Mouse (Mus musculus) neural tube, embryonic 14.5 days (tissue): Measurements from ENCODE around the gene Kalrn. TPM values are rescaled to one million over a fixed set of nuclear protein-coding genes. Genes with fewer than 3 reads are reported as not detected.

Experiments
- ATAC-seq: fragments of 200-750 bp; cut with Nextera tagmentation; 2 replicates; pipeline ENCODE4 v1.8.0; 2017; ENCODE audit warnings: low read depth, mild to moderate bottlenecking, moderate TSS enrichment, moderate library complexity
- H3K27ac ChIP-seq: fragments of 300-500 bp; sonication (generic); 2 replicates; pipeline ENCODE4 v1.5.1; 2014; ENCODE audit warnings: low read depth, mild to moderate bottlenecking, control low read depth, low read length, moderate library complexity, mixed read lengths
- H3K27me3 ChIP-seq: fragments of 300-500 bp; sonication (generic); 2 replicates; pipeline ENCODE4 v1.6.1; 2014; ENCODE audit warnings: low read length; ENCODE audit not compliant: control insufficient read depth, insufficient read depth
- H3K36me3 ChIP-seq: fragments of 300-500 bp; sonication (generic); 2 replicates; pipeline ENCODE4 v1.6.1; 2014; ENCODE audit warnings: low read length, mixed read lengths; ENCODE audit not compliant: control insufficient read depth, insufficient read depth
- H3K4me1 ChIP-seq: fragments of 300-500 bp; sonication (generic); 2 replicates; pipeline ENCODE4 v1.6.1; 2014; ENCODE audit warnings: low read length; ENCODE audit not compliant: control insufficient read depth, insufficient read depth
- H3K4me2 ChIP-seq: fragments of 300-500 bp; sonication (generic); 2 replicates; pipeline ENCODE4 v1.6.1; 2014; ENCODE audit warnings: mild to moderate bottlenecking, low read depth, low read length, control low read depth
- H3K4me3 ChIP-seq: fragments of 300-500 bp; sonication (generic); 2 replicates; pipeline ENCODE4 v1.5.1; 2014; ENCODE audit warnings: low read depth, low read length, control low read depth, mixed read lengths
- H3K9ac ChIP-seq: fragments of 300-500 bp; sonication (generic); replicated peaks from 2 replicates; pipeline ENCODE4 v1.6.1; 2014; ENCODE audit warnings: low read depth, mild to moderate bottlenecking, control low read depth, low read length, mixed read lengths
- H3K9me3 ChIP-seq: fragments of 300-500 bp; sonication (generic); 2 replicates; pipeline ENCODE4 v1.6.1; 2016; ENCODE audit warnings: low read length; ENCODE audit not compliant: control insufficient read depth
- WGBS: fragments of 180-500 bp; shearing (Covaris S2); extraction: QIAGEN DNeasy Blood & Tissue Kit; methylation state at CpG from one replicate; pipeline ENCODE4 v1.1.7; 2014; 5-methylcytosine and 5-hydroxymethylcytosine counted together
- polyA plus RNA-seq: library from polyadenylated mRNA; unstranded; fragments of >200 nt; fragmentation: Nextera tagmentation; extraction: Ambion mirVana; gene quantifications from 2 replicates; pipeline ENCODE4 v1.2.1, GENCODE M21; 2014

Kalrn gene
- polyA plus RNA-seq, 1 experiment from 2014 or later: 34.2 TPM

DNA sequence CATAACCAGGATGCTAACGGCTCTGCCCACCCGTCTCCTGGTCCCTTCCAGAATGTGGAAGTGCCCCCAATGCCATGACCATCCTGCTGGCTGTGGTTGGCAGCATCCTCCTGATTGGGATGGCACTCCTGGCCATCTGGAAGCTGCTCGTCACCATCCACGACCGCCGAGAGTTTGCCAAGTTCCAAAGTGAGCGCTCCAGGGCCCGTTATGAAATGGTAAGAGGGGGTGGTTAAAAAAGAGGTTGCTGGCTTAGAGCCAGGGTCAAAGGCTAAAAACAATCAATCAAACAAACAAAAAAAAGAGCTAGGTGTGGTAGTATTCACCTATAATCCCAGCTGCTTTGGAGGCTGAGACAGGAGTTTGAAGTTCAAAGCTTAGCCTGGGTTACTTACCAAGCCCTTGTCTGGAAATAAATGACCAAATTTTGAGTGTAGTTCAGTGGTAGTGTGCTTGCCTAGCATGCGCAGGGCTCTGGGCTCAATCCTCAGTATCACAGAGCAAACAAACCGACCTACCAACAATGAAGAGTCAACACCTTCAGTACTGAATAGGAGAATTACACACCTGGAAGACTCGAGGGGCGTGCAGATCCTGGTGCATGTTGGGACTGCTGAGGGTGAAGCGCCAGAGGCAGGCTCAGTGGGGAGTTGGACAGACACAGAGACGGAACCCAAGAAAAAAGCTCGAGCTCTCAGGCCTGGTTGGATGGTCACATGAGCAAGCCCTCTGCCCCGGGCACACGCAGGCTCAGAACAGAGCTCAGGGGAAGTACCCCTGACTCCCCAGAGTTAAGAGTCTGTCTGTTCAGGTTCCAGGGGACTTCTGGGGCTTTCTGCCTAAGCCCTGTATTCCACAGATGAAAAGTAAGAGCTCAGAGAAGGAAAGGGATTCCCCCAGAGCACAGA lies 625.4 kb downstream of the Kalrn start:
- WGBS: 86% methylated on average over 17 of the region's 17 CpGs
- H3K9ac ChIP-seq: no peak overlapping the region
- H3K4me1 ChIP-seq: no peaks in the 10 kb centered on the region
- no peak overlapping the region for H3K4me2 ChIP-seq
- H3K36me3 ChIP-seq: no peaks in the 10 kb centered on the region
- H3K4me3 ChIP-seq: no peak overlapping the region
- ATAC-seq: no peak
- H3K27me3 ChIP-seq: no peaks in the 10 kb centered on the region
- H3K27ac ChIP-seq: no peak overlapping the region
- no peaks in the 10 kb centered on the region for H3K9me3 ChIP-seq

DNA sequence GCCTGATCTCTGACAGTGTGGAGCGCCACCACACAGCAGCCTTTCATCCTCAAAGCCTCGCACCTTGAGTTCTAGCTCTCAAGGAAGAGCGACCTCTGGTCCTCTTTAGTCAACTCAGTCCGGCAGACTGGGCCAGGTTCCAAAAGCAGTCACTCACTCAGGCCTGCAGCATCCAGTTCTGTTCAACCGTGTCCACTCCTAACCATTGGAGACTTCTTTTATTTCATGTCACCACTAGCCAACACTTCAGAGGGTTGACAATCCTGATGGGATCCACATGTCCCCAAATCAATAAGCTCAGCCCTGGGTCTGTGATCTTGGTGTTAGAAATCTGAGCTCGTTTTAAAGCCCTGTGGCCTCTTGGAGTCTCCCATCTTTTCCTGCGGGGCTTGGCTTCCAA lies 627.3 kb downstream of the Kalrn start:
- H3K9ac ChIP-seq: no peak overlapping the region
- no peak overlapping the region for H3K27ac ChIP-seq
- peaks cover 12% of the 10 kb centered on the region; the same call in 1 of the 2 replicates for H3K4me1 ChIP-seq
- WGBS: 82% methylated on average over 7 of the region's 7 CpGs
- no peak overlapping the region for H3K4me2 ChIP-seq
- no peaks in the 10 kb centered on the region for H3K36me3 ChIP-seq
- no peaks in the 10 kb centered on the region for H3K27me3 ChIP-seq
- H3K9me3 ChIP-seq: no peaks in the 10 kb centered on the region
- no peak for ATAC-seq
- no peak overlapping the region for H3K4me3 ChIP-seq

DNA sequence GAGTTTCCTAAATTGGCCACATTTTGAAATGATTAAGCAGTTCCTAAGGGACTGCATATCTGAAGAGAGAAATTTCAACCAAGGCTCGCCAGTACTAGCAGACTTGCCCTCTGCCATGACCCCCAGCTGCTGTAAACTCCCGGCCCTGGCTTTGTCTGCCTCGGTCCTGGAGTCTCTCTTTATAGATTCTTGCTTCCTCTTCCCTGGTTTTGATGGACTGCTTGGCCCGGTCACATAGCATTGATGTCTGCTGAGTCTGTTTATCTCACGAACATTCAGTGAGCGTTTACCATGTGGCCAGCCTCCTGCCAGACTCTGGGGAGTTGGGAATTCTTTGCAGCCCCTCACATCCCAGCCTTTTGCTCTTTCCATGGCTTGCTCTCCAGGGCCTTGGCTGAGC lies 628.6 kb downstream of the Kalrn start:
- WGBS: 38% methylated on average over 6 of the region's 6 CpGs
- H3K4me3 ChIP-seq: no peak overlapping the region
- H3K9me3 ChIP-seq: no peaks in the 10 kb centered on the region
- no peak overlapping the region for H3K27ac ChIP-seq
- no peak overlapping the region for H3K4me2 ChIP-seq
- no peaks in the 10 kb centered on the region for H3K27me3 ChIP-seq
- H3K4me1 ChIP-seq: peaks cover 15% of the 10 kb centered on the region; the same call in 1 of the 2 replicates
- H3K36me3 ChIP-seq: no peaks in the 10 kb centered on the region
- H3K9ac ChIP-seq: no peak overlapping the region
- ATAC-seq: no peak

DNA sequence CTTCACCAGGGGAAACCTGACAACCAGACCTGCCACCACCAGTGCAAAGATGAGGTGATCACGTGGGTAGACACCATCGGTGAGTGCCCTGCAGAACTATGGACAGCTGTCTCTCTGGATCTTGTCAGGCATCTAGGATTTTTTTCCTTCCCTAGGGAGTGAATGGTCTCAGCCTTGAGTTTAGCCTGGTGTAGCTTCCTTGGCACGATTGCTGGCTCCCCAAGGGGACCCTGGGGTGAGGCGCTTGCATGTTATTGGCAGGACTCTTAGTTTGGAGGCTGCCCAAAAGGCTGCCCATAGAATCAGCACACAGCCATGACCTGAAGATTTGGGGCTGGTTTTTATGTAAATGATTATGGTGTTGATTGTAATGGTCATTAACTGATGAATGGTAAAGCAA lies 629.2 kb downstream of the Kalrn start:
- no peak overlapping the region for H3K4me2 ChIP-seq
- H3K9me3 ChIP-seq: no peaks in the 10 kb centered on the region
- no peak overlapping the region for H3K4me3 ChIP-seq
- no peak overlapping the region for H3K27ac ChIP-seq
- WGBS: 77% methylated on average over 4 of the region's 4 CpGs
- H3K36me3 ChIP-seq: no peaks in the 10 kb centered on the region
- H3K9ac ChIP-seq: no peak overlapping the region
- H3K4me1 ChIP-seq: peaks cover 15% of the 10 kb centered on the region; the same call in 1 of the 2 replicates
- H3K27me3 ChIP-seq: no peaks in the 10 kb centered on the region
- no peak for ATAC-seq

- Histone ChIP-seq H3K9ac (no peak overlapping the region), H3K4me2 (no peak overlapping the region), H3K36me3 (no peaks in the 10 kb centered on the region), H3K27ac (no peak overlapping the region), H3K4me3 (no peak overlapping the region), H3K9me3 (no peaks in the 10 kb centered on the region), H3K4me1 (peaks cover 15% of the 10 kb centered on the region; the same call in 1 of the 2 replicates), H3K27me3 (no peaks in the 10 kb centered on the region)
- ATAC-seq: no peak
- 97% methylated on average over 6 of the region's 6 CpGs for WGBS
Measured at GRCm38 (mm10) chr16:33943388-33943787, 629.9 kb downstream of the Kalrn start.

GRCm38 (mm10) chr16:33942341-33942740 lies 631.0 kb downstream of the Kalrn start:
- Histone ChIP-seq H3K4me3 (no peak overlapping the region), H3K36me3 (no peaks in the 10 kb centered on the region), H3K4me1 (peaks cover 15% of the 10 kb centered on the region; the same call in 1 of the 2 replicates), H3K27me3 (no peaks in the 10 kb centered on the region), H3K4me2 (no peak overlapping the region), H3K9ac (no peak overlapping the region), H3K9me3 (no peaks in the 10 kb centered on the region), H3K27ac (no peak overlapping the region)
- no peak; the same call in 1 of the 2 replicates for ATAC-seq
- 60% methylated on average over 11 of the region's 11 CpGs for WGBS

GRCm38 (mm10) chr16:33941271-33941781 lies 632.0 kb downstream of the Kalrn start:
- H3K9ac ChIP-seq: no peak overlapping the region
- H3K27me3 ChIP-seq: no peaks in the 10 kb centered on the region

GRCm38 (mm10) chr16:33940095-33940494 lies 633.2 kb downstream of the Kalrn start:
- Histone ChIP-seq H3K27ac (no peak overlapping the region), H3K4me2 (no peak overlapping the region), H3K9me3 (no peaks in the 10 kb centered on the region), H3K4me3 (no peak overlapping the region), H3K9ac (no peak overlapping the region), H3K4me1 (peaks cover 15% of the 10 kb centered on the region; the same call in 1 of the 2 replicates), H3K36me3 (no peaks in the 10 kb centered on the region), H3K27me3 (no peaks in the 10 kb centered on the region)
- 91% methylated on average over 5 of the region's 5 CpGs for WGBS
- ATAC-seq: no peak

More at GRCm38 (mm10) chr16:33941271-33941781, 632.0 kb downstream of the Kalrn start:
- ATAC-seq: peak; percentile 58
- Histone ChIP-seq H3K4me2 (no peak overlapping the region), H3K36me3 (no peaks in the 10 kb centered on the region), H3K4me1 (peaks cover 15% of the 10 kb centered on the region; the same call in 1 of the 2 replicates), H3K9me3 (no peaks in the 10 kb centered on the region), H3K27ac (no peak overlapping the region), H3K4me3 (no peak overlapping the region)
- WGBS: 50% methylated on average over 11 of the region's 11 CpGs

- WGBS: 69% methylated on average over 9 of the region's 9 CpGs
- ATAC-seq: no peak
- Histone ChIP-seq H3K9ac (no peak overlapping the region), H3K9me3 (no peaks in the 10 kb centered on the region), H3K27me3 (no peaks in the 10 kb centered on the region), H3K27ac (no peak overlapping the region), H3K4me2 (no peak overlapping the region), H3K4me3 (no peak overlapping the region), H3K36me3 (no peaks in the 10 kb centered on the region), H3K4me1 (peaks cover 15% of the 10 kb centered on the region; the same call in 1 of the 2 replicates)
Measured at GRCm38 (mm10) chr16:33939636-33940035, 633.7 kb downstream of the Kalrn start.
